Mouse (Mus musculus): ENCODE results near the gene Rfx4. TPM values are rescaled to one million over a fixed set of nuclear protein-coding genes. Genes with fewer than 3 reads are reported as not detected.
A peak's percentile ranks its signal among the peaks of the same experiment; 100 is the strongest.

Gene Rfx4
- total and polyA plus RNA-seq, 3 experiments, result 0.09 TPM; not detected in 2

GRCm38 (mm10) chr10:84819669-84820068 lies 63.8 kb downstream of the Rfx4 start:
- intact Hi-C loops (cut with DNase I), result no loop called here
- H3K27me3 ChIP-seq (ENCODE audit: control insufficient read depth, insufficient read depth, low read length), result no peaks in the 10 kb centered on the region
- H3K9ac ChIP-seq (ENCODE audit: low read depth, low read length), result no peak overlapping the region
- H3K4me3 ChIP-seq, result no peak overlapping the region
- no peak overlapping the region for H3K27ac ChIP-seq
- no peaks in the 10 kb centered on the region for H3K36me3 ChIP-seq (ENCODE audit: control insufficient read depth, insufficient read depth, low read length)
- no peaks in the 10 kb centered on the region; the same call in 1 of the 2 replicates for H3K4me1 ChIP-seq (ENCODE audit: control insufficient read depth, insufficient read depth, low read length)
- no peaks in the 10 kb centered on the region for H3K79me2 ChIP-seq (replicated peaks; ENCODE audit: control insufficient read depth, insufficient read depth, low read length)
- DNase-seq, result no peak
- TF ChIP-seq POLR2A (IDR thresholded peaks at IDR 0.05; ENCODE audit: insufficient read depth, low read depth, low read length) (no peak), EP300 (IDR thresholded peaks at IDR 0.05; ENCODE audit: insufficient read depth, low read depth, low read length) (no peak), CTCF (IDR thresholded peaks at IDR 0.05) (no peak)
- WGBS, result 49% methylated on average over 6 of the region's 6 CpGs

- 60% methylated on average over 3 of the region's 3 CpGs for WGBS
- intact Hi-C loops (cut with DNase I), result no loop called here
- Histone ChIP-seq H3K36me3 (ENCODE audit: control insufficient read depth, insufficient read depth, low read length) (no peaks in the 10 kb centered on the region), H3K27me3 (ENCODE audit: control insufficient read depth, insufficient read depth, low read length) (no peaks in the 10 kb centered on the region), H3K27ac (no peak overlapping the region), H3K9ac (ENCODE audit: low read depth, low read length) (no peak overlapping the region), H3K4me1 (ENCODE audit: control insufficient read depth, insufficient read depth, low read length) (no peaks in the 10 kb centered on the region; the same call in 1 of the 2 replicates), H3K79me2 (replicated peaks; ENCODE audit: control insufficient read depth, insufficient read depth, low read length) (no peaks in the 10 kb centered on the region), H3K4me3 (no peak overlapping the region)
- TF ChIP-seq EP300 (IDR thresholded peaks at IDR 0.05; ENCODE audit: insufficient read depth, low read depth, low read length), result no peak
- no peak for DNase-seq
Measured at GRCm38 (mm10) chr10:84820230-84820629, 64.4 kb downstream of the Rfx4 start.

- H3K27ac ChIP-seq, result no peak overlapping the region
- intact Hi-C loops (cut with DNase I), result no loop called here
Measured at GRCm38 (mm10) chr10:84822741-84823151, 66.9 kb downstream of the Rfx4 start.

GRCm38 (mm10) chr10:84823621-84824020 lies 67.8 kb downstream of the Rfx4 start:
- TF ChIP-seq CTCF (IDR thresholded peaks at IDR 0.05), result no peak
- TF ChIP-seq POLR2A (IDR thresholded peaks at IDR 0.05; ENCODE audit: insufficient read depth, low read depth, low read length), result no peak
- no peak for TF ChIP-seq EP300 (IDR thresholded peaks at IDR 0.05; ENCODE audit: insufficient read depth, low read depth, low read length)
- DNase-seq, result peak; percentile 42 to 48
- H3K9ac ChIP-seq (ENCODE audit: low read depth, low read length), result no peak overlapping the region
- H3K27ac ChIP-seq, result no peak overlapping the region
- intact Hi-C loops (cut with DNase I), result no loop called here
- no peaks in the 10 kb centered on the region for H3K36me3 ChIP-seq (ENCODE audit: control insufficient read depth, insufficient read depth, low read length)
- H3K79me2 ChIP-seq (replicated peaks; ENCODE audit: control insufficient read depth, insufficient read depth, low read length), result no peaks in the 10 kb centered on the region
- no peak overlapping the region for H3K4me3 ChIP-seq
- H3K27me3 ChIP-seq (ENCODE audit: control insufficient read depth, insufficient read depth, low read length), result no peaks in the 10 kb centered on the region
- H3K4me1 ChIP-seq (ENCODE audit: control insufficient read depth, insufficient read depth, low read length), result no peaks in the 10 kb centered on the region; the same call in 1 of the 2 replicates
- 39% methylated on average over 4 of the region's 4 CpGs for WGBS

More at GRCm38 (mm10) chr10:84822741-84823151, 66.9 kb downstream of the Rfx4 start:
- H3K79me2 ChIP-seq (replicated peaks; ENCODE audit: control insufficient read depth, insufficient read depth, low read length), result no peaks in the 10 kb centered on the region
- H3K27me3 ChIP-seq (ENCODE audit: control insufficient read depth, insufficient read depth, low read length), result no peaks in the 10 kb centered on the region
- 83% methylated on average over 9 of the region's 9 CpGs for WGBS
- no peak overlapping the region for H3K9ac ChIP-seq (ENCODE audit: low read depth, low read length)
- TF ChIP-seq POLR2A (IDR thresholded peaks at IDR 0.05; ENCODE audit: insufficient read depth, low read depth, low read length) (no peak), CTCF (IDR thresholded peaks at IDR 0.05) (no peak)
- H3K36me3 ChIP-seq (ENCODE audit: control insufficient read depth, insufficient read depth, low read length), result no peaks in the 10 kb centered on the region
- no peaks in the 10 kb centered on the region; the same call in 1 of the 2 replicates for H3K4me1 ChIP-seq (ENCODE audit: control insufficient read depth, insufficient read depth, low read length)
- DNase-seq, result no peak
- no peak overlapping the region for H3K4me3 ChIP-seq

- TF ChIP-seq CTCF (IDR thresholded peaks at IDR 0.05) (no peak), POLR2A (IDR thresholded peaks at IDR 0.05; ENCODE audit: insufficient read depth, low read depth, low read length) (no peak), EP300 (IDR thresholded peaks at IDR 0.05; ENCODE audit: insufficient read depth, low read depth, low read length) (no peak)
- Histone ChIP-seq H3K9ac (ENCODE audit: low read depth, low read length) (no peak overlapping the region), H3K36me3 (ENCODE audit: control insufficient read depth, insufficient read depth, low read length) (no peaks in the 10 kb centered on the region), H3K79me2 (replicated peaks; ENCODE audit: control insufficient read depth, insufficient read depth, low read length) (no peaks in the 10 kb centered on the region), H3K27me3 (ENCODE audit: control insufficient read depth, insufficient read depth, low read length) (no peaks in the 10 kb centered on the region), H3K4me3 (no peak overlapping the region), H3K27ac (no peak overlapping the region), H3K4me1 (ENCODE audit: control insufficient read depth, insufficient read depth, low read length) (no peaks in the 10 kb centered on the region)
- WGBS, result 56% methylated on average over 8 of the region's 8 CpGs
- no peak for DNase-seq
- intact Hi-C loops (cut with DNase I), result no loop called here
Measured at GRCm38 (mm10) chr10:84829009-84829408, 73.1 kb downstream of the Rfx4 start.

- no peaks in the 10 kb centered on the region for H3K79me2 ChIP-seq (replicated peaks; ENCODE audit: control insufficient read depth, insufficient read depth, low read length)
- no peaks in the 10 kb centered on the region for H3K36me3 ChIP-seq (ENCODE audit: control insufficient read depth, insufficient read depth, low read length)
- H3K27ac ChIP-seq, result no peak overlapping the region
- H3K27me3 ChIP-seq (ENCODE audit: control insufficient read depth, insufficient read depth, low read length), result no peaks in the 10 kb centered on the region
- DNase-seq, result no peak
- no peak overlapping the region for H3K9ac ChIP-seq (ENCODE audit: low read depth, low read length)
- H3K4me1 ChIP-seq (ENCODE audit: control insufficient read depth, insufficient read depth, low read length), result no peaks in the 10 kb centered on the region; the same call in 1 of the 2 replicates
- no peak for TF ChIP-seq EP300 (IDR thresholded peaks at IDR 0.05; ENCODE audit: insufficient read depth, low read depth, low read length)
- no peak for TF ChIP-seq POLR2A (IDR thresholded peaks at IDR 0.05; ENCODE audit: insufficient read depth, low read depth, low read length)
- no peak for TF ChIP-seq CTCF (IDR thresholded peaks at IDR 0.05)
- no peak overlapping the region for H3K4me3 ChIP-seq
- intact Hi-C loops (cut with DNase I), result loop anchor here (5.0 to 10.0 kb wide), 2 partner anchors 123 to 191 kb away; no protein-coding TSS in a partner anchor
- WGBS, result 61% methylated on average over 6 of the region's 6 CpGs
Measured at GRCm38 (mm10) chr10:84835596-84835995, 79.7 kb downstream of the Rfx4 start.

Measured in heart, adult 2 months (tissue).